Mouse (Mus musculus) limb, embryonic 15.5 days (tissue): Measurements from ENCODE around the gene Gm4869. TPM values are rescaled to one million over a fixed set of nuclear protein-coding genes. Genes with fewer than 3 reads are reported as not detected.

Experiments used
- ATAC-seq: fragments of 200-750 bp; cut with Nextera tagmentation; 2 replicates; pipeline ENCODE4 v1.8.0; 2017; ENCODE audit warnings: low read depth, moderate TSS enrichment; ENCODE audit not compliant: insufficient number of reproducible peaks, low FRiP score, low TSS enrichment
- H3K27ac ChIP-seq: fragments of 300-500 bp; sonication (generic); 2 replicates; pipeline ENCODE4 v1.5.1; 2015; ENCODE audit warnings: moderate library complexity, mild to moderate bottlenecking, inconsistent platforms
- H3K27me3 ChIP-seq: fragments of 300-500 bp; sonication (generic); 2 replicates; pipeline ENCODE4 v1.6.1; 2015; ENCODE audit warnings: inconsistent platforms
- H3K36me3 ChIP-seq: fragments of 300-500 bp; sonication (generic); 2 replicates; pipeline ENCODE4 v1.6.1; 2015; ENCODE audit warnings: inconsistent platforms
- H3K4me1 ChIP-seq: fragments of 300-500 bp; sonication (generic); 2 replicates; pipeline ENCODE4 v1.6.1; 2015; ENCODE audit warnings: inconsistent platforms
- H3K4me2 ChIP-seq: fragments of 300-500 bp; sonication (generic); 2 replicates; pipeline ENCODE4 v1.6.1; 2015; ENCODE audit warnings: mild to moderate bottlenecking, inconsistent platforms
- H3K4me3 ChIP-seq: fragments of 300-500 bp; sonication (generic); 2 replicates; pipeline ENCODE4 v1.5.1; 2015; ENCODE audit warnings: mild to moderate bottlenecking, inconsistent platforms
- H3K9ac ChIP-seq: fragments of 300-500 bp; sonication (generic); 2 replicates; pipeline ENCODE4 v1.6.1; 2015; ENCODE audit warnings: inconsistent platforms
- H3K9me3 ChIP-seq: fragments of 300-500 bp; sonication (generic); 2 replicates; pipeline ENCODE4 v1.6.1; 2016; ENCODE audit warnings: inconsistent platforms
- WGBS: fragments of 180-500 bp; shearing (Covaris S2); methylation state at CpG from one replicate; pipeline ENCODE4 v1.1.7; 2015; 5-methylcytosine and 5-hydroxymethylcytosine counted together
- polyA plus RNA-seq: library from polyadenylated mRNA; unstranded; fragments of >200 nt; fragmentation: Nextera tagmentation; extraction: Ambion mirVana; gene quantifications from 2 replicates; pipeline ENCODE4 v1.2.1, GENCODE M21; 2015

The Gm4869 gene
- polyA plus RNA-seq, 1 experiment from 2014 or later, result not detected

DNA sequence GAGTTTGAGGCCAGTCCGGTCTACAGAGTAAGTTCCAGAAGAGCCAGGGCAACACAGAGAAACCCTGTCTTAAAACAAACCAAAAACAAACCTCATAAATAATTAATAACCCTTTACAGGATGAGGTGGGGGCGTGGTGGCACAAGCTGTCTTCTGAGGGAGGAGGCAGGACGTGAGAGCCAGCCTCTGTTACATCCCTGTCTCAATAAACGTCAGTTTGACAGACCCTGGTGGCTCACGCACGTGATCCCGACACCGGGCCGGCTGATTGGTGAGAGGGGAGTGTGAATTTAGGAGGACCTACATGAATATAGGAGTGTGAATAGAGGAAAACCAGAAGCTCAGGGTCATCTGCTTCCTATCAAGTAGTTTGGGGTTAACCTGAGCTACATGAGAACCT, 63.8 kb downstream of the Gm4869 start:
- no peak overlapping the region for H3K9ac ChIP-seq
- 0 out of 2 replicates have a peak overlapping the region, but pooled peaks have one; percentile 8 for H3K27ac ChIP-seq
- H3K4me1 ChIP-seq, result peaks cover 59% of the 10 kb centered on the region
- H3K9me3 ChIP-seq, result no peaks in the 10 kb centered on the region
- ATAC-seq, result no peak
- 42% methylated on average over 9 of the region's 9 CpGs for WGBS
- H3K4me2 ChIP-seq, result 0 out of 2 replicates have a peak overlapping the region, but pooled peaks have one; percentile 12
- H3K36me3 ChIP-seq, result 0 out of 2 replicates have a peak, but pooled peaks cover 6% of the 10 kb centered on the region
- no peak overlapping the region for H3K4me3 ChIP-seq
- H3K27me3 ChIP-seq, result no peaks in the 10 kb centered on the region

DNA sequence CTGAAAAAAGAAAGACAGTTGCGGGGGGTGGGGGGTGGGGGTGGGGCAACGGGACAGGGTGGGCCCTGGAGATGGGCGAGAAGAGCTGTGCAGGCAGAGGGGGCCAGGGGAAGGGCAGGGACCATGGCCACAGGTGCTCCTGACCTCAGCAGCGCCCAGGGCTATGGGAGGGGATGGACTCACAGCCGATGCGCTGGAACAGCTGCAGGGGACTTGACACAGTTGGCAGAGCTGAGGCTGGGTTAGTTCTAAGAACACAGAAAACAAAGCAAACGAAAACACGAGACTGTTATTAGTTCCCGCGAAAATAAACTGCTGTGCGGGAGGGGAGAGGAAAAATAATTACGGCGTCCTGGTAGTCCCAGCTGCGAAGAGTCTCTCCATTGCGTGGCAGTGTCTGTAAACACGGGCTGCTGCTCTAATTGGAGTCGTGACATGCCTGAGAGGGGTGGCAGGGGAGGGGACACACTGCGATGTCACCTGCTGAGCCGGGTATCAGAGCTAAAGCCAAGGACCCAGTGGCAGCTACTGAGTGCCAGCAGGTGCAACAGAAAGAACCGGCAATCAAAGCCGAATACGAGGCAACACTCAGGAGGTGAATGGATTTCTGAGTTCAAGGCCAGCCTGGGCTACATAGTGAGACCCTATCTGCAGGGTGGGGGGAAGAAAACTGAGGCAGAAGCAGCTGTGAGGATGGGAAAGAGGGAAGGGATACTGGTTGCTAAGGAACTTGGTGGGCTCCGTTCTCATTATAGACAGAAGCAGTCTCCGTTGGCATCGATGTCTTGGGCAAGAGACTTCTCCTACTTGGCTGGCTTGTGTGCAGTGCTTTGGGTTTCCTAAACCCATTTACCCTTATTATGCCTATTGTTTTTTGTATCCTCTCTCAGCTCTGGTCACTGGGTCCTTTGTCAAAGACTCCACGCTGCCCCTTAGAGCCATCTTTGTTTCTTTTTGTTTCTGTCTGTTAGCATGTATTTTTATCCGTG, 64.9 kb downstream of the Gm4869 start:
- H3K4me3 ChIP-seq, result no peak overlapping the region
- no peaks in the 10 kb centered on the region for H3K27me3 ChIP-seq
- H3K4me1 ChIP-seq, result peaks cover 60% of the 10 kb centered on the region
- H3K9ac ChIP-seq, result no peak overlapping the region
- no peak overlapping the region for H3K4me2 ChIP-seq
- WGBS, result 47% methylated on average over 27 of the region's 27 CpGs
- ATAC-seq, result no peak
- no peaks in the 10 kb centered on the region for H3K9me3 ChIP-seq
- peak overlapping the region; percentile 9; the same call in 1 of the 2 replicates for H3K27ac ChIP-seq
- 0 out of 2 replicates have a peak, but pooled peaks cover 6% of the 10 kb centered on the region for H3K36me3 ChIP-seq

DNA sequence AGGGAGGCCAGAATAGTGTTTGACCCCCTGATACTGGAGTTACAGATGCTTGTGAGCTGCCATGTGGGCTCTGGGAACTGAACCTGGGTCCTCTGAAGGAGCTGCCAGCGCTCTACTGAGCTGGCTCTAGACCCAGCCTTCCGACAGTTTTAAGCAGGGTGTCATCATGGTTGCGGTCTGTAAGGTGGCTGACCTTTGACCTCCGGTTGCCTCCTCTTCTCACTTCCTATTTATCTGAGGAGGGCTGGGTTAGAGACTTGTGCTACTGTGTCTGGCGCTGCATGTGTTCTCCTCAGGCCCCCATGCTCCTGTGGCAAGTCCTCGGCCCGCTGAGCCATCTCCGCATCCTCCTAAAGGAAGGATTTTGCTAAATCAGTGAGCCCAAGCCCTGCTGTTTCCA, 68.5 kb downstream of the Gm4869 start:
- Histone ChIP-seq H3K27me3 (no peaks in the 10 kb centered on the region), H3K9ac (no peak overlapping the region), H3K4me3 (no peak overlapping the region), H3K4me1 (peaks cover 33% of the 10 kb centered on the region), H3K27ac (no peak overlapping the region), H3K4me2 (no peak overlapping the region), H3K9me3 (no peaks in the 10 kb centered on the region), H3K36me3 (0 out of 2 replicates have a peak, but pooled peaks cover 6% of the 10 kb centered on the region)
- WGBS, result 80% methylated on average over 8 of the region's 8 CpGs
- ATAC-seq, result no peak

DNA sequence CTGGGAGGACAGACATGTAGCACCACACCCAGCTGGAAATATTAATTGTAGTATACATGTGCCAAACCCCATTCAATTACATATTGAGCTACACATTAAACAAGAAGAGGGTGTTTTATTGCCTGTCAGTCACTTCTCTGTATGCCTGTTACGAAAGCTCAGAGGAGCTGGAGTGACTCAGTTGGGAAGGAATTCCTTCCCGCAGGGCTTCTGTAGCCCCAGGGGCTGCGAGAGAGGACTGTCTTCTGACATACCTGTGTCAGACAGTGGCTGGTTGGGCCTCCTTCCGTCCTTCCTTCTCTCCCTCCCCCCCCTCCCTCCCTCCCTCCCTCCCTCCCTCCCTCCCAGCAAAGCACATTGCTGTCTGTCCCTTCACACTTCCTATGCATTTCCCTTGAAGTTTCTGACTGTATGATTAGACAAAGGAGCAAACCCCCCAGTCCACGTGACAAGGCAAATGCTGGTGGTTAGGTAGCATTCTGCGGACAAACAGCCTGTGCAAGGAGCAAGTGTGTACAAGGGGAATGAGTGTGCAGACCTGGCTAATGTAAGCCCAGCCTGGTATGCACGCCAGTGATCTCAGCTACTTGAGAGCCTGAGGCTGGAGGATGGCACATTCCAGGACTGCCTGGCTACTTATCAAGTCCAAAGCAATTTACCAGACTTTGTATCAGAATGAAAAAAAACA, 69.5 kb downstream of the Gm4869 start:
- H3K9me3 ChIP-seq, result no peaks in the 10 kb centered on the region
- 38% methylated on average over 7 of the region's 7 CpGs for WGBS
- no peaks in the 10 kb centered on the region for H3K27me3 ChIP-seq
- no peak overlapping the region for H3K4me3 ChIP-seq
- no peak overlapping the region for H3K9ac ChIP-seq
- no peak overlapping the region for H3K4me2 ChIP-seq
- no peak for ATAC-seq
- 0 out of 2 replicates have a peak, but pooled peaks cover 9% of the 10 kb centered on the region for H3K36me3 ChIP-seq
- H3K27ac ChIP-seq, result peak overlapping the region; percentile 44
- H3K4me1 ChIP-seq, result peaks cover 25% of the 10 kb centered on the region

DNA sequence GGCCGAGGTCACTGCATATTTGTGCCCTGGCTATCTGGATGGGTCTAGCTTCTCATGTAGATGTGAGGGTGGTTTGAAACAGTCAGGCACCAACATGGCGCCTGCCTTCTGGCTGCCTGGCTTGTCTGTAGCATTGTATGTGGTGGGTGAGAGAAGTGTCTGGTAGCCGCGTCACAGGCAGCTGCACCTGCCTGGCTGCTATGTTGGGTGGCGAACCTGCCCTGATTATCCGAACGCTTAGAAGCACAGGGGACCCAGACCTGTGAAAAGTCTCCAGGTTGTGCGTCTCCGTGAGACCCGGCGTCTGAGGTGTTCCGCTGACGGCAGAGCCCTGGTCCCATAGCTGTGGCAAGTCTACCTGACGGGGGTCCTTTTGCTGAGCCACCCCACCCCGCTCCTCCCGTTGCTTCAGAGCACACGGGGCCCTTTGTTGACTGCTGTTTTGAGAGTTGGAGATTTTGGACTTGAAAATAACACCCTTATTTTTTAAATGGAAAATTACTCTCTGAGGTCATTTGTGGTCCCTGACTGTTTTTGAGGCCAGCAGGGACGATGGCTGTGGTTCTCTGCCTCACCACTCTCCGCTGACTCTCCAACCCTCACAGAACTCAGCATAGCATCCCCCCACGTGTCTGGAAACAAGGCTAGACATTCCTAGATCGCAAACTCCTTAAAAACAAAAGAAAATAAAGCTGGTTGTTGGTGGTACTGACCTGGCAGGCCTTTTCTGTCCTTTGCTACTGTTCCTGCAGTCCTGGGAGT, 71.9 kb downstream of the Gm4869 start:
- no peak overlapping the region for H3K4me3 ChIP-seq
- H3K4me2 ChIP-seq, result no peak overlapping the region
- H3K9ac ChIP-seq, result no peak overlapping the region
- no peaks in the 10 kb centered on the region for H3K9me3 ChIP-seq
- 0 out of 2 replicates have a peak, but pooled peaks cover 11% of the 10 kb centered on the region for H3K36me3 ChIP-seq
- no peaks in the 10 kb centered on the region for H3K27me3 ChIP-seq
- 0 out of 2 replicates have a peak overlapping the region, but pooled peaks have one; percentile 44 for H3K27ac ChIP-seq
- ATAC-seq, result no peak
- 81% methylated on average over 21 of the region's 21 CpGs for WGBS
- peaks cover 23% of the 10 kb centered on the region for H3K4me1 ChIP-seq

DNA sequence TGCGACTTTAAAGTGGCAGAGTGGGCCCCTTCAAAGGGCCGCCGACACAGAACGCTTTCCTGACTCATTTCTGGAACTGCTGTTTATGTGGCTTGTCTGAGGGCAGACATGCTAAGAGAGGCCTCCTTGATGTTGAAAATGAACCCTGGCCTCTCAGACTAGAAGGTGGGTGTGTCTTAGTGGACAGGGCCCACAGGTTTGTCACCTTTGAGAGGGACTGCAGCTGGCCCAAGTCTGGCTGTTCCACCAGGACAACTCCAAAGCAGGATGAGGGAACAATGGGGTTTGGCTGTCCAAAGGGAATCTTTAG, 72.4 kb downstream of the Gm4869 start:
- Histone ChIP-seq H3K27ac (0 out of 2 replicates have a peak overlapping the region, but pooled peaks have one; percentile 19), H3K27me3 (no peaks in the 10 kb centered on the region), H3K9me3 (no peaks in the 10 kb centered on the region), H3K36me3 (peaks cover 13% of the 10 kb centered on the region), H3K9ac (no peak overlapping the region), H3K4me3 (no peak overlapping the region), H3K4me1 (peaks cover 23% of the 10 kb centered on the region), H3K4me2 (no peak overlapping the region)
- 71% methylated on average over 4 of the region's 4 CpGs for WGBS
- no peak for ATAC-seq

DNA sequence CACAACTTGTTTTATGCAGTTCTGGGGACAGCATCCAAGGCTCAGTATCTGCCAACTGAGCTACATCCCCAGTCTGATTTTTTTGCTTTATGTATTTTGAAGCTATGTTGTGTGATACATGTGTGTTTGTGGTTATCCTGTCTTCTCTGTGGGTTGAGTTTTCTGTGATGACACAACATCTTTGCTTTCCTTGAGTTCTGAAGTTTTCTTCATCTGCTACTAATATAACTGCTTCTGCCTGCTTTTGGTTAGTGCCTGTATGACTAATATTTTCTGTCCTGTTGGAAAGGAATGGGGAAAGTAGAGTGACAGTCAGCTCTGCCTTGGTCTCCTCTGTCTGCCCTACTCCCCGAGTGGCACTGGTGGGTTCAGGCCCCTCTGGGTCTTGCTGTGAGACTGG, 75.8 kb downstream of the Gm4869 start:
- ATAC-seq, result no peak
- H3K27ac ChIP-seq, result no peak overlapping the region
- H3K4me3 ChIP-seq, result no peak overlapping the region
- no peak overlapping the region for H3K9ac ChIP-seq
- H3K4me2 ChIP-seq, result no peak overlapping the region
- H3K4me1 ChIP-seq, result peaks cover 6% of the 10 kb centered on the region; the same call in 1 of the 2 replicates
- 77% methylated on average over 1 of the region's 1 CpGs for WGBS
- peaks cover 42% of the 10 kb centered on the region for H3K36me3 ChIP-seq
- no peaks in the 10 kb centered on the region for H3K27me3 ChIP-seq
- no peaks in the 10 kb centered on the region for H3K9me3 ChIP-seq

DNA sequence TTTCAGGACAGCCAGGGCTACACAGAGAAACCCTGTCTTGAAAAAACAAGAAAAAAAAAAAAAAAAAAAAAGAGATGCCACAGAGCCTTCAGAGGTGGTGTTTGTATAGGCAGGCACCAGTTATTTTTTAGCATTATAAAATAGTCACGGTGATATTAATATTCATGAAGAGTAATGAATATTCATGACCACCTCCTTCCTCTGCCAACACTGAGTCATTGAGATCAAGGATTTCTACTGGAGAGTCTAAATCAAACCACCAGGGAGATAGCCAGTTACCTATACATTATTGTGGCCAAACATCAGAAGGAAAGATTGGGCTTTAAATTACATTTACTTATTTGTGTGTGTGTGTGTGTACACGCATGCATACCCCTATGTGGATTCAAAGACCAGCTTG, 81.3 kb downstream of the Gm4869 start:
- no peak overlapping the region for H3K27ac ChIP-seq
- no peaks in the 10 kb centered on the region for H3K27me3 ChIP-seq
- H3K9me3 ChIP-seq, result no peaks in the 10 kb centered on the region
- H3K4me3 ChIP-seq, result no peak overlapping the region
- H3K9ac ChIP-seq, result no peak overlapping the region
- H3K4me2 ChIP-seq, result no peak overlapping the region
- peaks cover 65% of the 10 kb centered on the region for H3K36me3 ChIP-seq
- WGBS, result 96% methylated on average over 2 of the region's 2 CpGs
- no peaks in the 10 kb centered on the region for H3K4me1 ChIP-seq
- no peak for ATAC-seq

DNA sequence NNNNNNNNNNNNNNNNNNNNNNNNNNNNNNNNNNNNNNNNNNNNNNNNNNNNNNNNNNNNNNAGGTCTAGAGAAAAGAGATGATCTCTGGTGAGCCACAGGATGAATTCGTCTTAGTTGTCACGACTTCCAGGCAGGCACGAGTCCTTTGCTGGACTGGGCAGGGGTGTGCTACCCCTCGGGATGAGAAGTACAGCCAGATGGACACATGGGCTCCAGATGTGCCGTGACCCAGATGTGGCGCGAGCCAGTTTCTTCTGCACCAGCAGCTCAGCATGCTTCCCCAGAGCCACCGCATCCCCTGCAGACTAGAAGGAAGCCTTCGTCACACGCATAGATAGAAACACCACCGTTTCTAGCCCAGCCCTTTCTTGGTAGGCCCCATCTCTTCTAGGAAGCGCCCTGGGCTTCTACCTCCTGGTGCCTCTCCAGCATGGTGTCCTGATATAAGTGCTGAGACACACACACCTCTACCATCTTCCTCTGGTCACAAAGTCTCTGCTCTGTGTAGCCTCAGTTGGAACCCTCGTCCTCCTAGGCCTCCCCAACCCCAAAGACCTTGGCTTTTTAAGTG, 92.8 kb downstream of the Gm4869 start:
- no peaks in the 10 kb centered on the region for H3K36me3 ChIP-seq

DNA sequence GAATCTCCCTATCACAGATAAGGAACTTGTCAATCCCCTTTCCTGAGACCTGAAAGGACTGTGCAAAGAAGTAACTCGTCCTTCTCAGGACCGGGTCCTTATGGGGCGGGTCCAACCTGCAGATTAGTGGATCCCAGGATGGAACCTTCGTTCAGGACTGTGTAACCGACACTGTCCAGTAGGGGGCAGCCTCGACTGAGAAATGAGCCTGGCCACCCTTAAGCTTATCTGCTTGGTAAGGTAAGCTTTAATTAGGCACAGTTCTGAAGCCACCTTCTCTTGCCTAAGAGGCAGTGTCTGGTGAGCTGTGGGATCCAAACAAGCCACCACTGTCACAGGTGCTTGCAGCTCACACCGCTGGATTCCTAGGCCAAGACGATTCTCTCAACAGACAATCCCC, 94.7 kb downstream of the Gm4869 start:
- H3K4me2 ChIP-seq, result no peak overlapping the region
- no peak overlapping the region for H3K27ac ChIP-seq
- WGBS, result 11% methylated on average over 8 of the region's 8 CpGs
- H3K27me3 ChIP-seq, result no peaks in the 10 kb centered on the region
- no peak for ATAC-seq
- H3K4me1 ChIP-seq, result peaks cover 9% of the 10 kb centered on the region
- H3K9me3 ChIP-seq, result no peaks in the 10 kb centered on the region
- no peak overlapping the region for H3K9ac ChIP-seq
- no peaks in the 10 kb centered on the region for H3K36me3 ChIP-seq
- no peak overlapping the region for H3K4me3 ChIP-seq

More for the DNA sequence above, 92.8 kb downstream of the Gm4869 start:
- no peak overlapping the region for H3K27ac ChIP-seq
- H3K9me3 ChIP-seq, result no peaks in the 10 kb centered on the region
- no peak overlapping the region for H3K4me3 ChIP-seq
- no peaks in the 10 kb centered on the region for H3K27me3 ChIP-seq
- WGBS, result 38% methylated on average over 13 of the region's 13 CpGs
- no peak for ATAC-seq
- H3K4me1 ChIP-seq, result peaks cover 9% of the 10 kb centered on the region
- H3K4me2 ChIP-seq, result no peak overlapping the region
- no peak overlapping the region for H3K9ac ChIP-seq

DNA sequence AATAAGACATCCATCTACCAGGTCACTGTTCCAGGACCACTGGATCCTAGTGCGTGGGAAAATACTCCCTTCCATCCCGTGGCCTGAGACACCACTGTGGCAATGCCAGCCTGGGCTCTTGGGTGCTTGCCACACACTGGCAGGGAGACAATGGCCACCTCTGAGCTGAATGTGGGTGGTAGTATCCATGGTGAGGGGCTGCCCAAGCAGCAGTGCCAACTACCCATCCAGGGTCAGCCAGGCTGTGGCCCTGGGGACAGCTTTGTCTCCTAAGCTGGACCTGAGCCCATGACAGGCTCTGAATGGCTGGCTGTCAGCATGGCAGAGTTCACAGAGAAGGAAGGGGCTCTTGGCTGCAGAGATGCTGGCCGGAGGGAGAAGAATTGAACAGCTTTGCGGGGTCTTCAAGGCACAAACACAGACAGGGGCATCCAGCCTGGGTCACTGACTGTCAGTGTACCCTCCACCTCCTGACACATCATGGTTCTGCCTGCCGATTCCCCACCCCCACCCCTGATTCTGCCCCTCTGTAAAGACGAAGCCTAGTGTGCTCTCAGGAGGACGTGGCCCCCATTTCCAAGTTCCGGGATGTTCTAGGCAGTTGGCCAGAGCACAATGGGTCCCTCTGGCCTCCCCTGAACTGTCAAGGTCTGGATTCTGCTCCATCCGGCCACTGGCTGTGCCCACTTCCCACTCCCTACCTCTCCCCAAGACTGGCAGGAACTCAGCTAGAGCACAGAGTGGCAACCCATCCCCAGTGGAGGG, 97.5 kb downstream of the Gm4869 start:
- H3K4me3 ChIP-seq, result no peak overlapping the region
- H3K9me3 ChIP-seq, result no peaks in the 10 kb centered on the region
- H3K27me3 ChIP-seq, result no peaks in the 10 kb centered on the region
- ATAC-seq, result no peak
- no peaks in the 10 kb centered on the region for H3K36me3 ChIP-seq
- H3K4me2 ChIP-seq, result no peak overlapping the region
- H3K4me1 ChIP-seq, result peaks cover 4% of the 10 kb centered on the region
- H3K9ac ChIP-seq, result no peak overlapping the region
- WGBS, result 75% methylated on average over 9 of the region's 9 CpGs
- no peak overlapping the region for H3K27ac ChIP-seq
